Mouse (Mus musculus) brain, embryonic 14.5 days (tissue): ENCODE measurements around the gene P2ry1.

Experiments
- CTCF ChIP-seq: fragments of 200-500 bp; IDR thresholded peaks from 2 replicates; pipeline ENCODE4 v1.5.1; 2012; ENCODE audit warnings: inconsistent platforms, mild to moderate bottlenecking, moderate library complexity, borderline replicate concordance; ENCODE audit not compliant: insufficient read depth, insufficient read length; ENCODE audit errors: extremely low read depth
- POLR2A ChIP-seq: fragments of 200-500 bp; IDR thresholded peaks from 2 replicates; pipeline ENCODE4 v1.6.1; 2012; ENCODE audit warnings: mild to moderate bottlenecking, inconsistent platforms, borderline replicate concordance; ENCODE audit not compliant: poor library complexity, insufficient read depth, insufficient read length, severe bottlenecking; ENCODE audit errors: extremely low read depth

DNA sequence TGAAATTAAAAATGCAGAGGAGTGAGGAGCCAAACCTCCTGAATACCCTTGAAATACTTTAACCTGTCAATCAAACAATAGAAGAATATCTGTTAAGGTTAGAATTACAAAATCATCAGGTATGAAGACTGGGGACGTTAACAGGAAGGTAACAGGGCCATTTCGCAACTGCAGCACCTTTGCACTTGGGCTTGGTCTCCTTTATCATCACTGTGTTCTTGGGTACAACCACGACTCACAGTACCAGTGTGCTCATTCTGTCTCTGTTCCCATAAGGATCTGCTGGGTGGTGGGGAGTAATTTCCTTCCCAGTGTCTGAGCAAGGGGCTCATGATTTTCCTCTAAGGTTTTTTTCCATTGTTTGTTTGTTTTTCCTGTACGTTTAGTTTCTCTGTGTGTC, 1.8 kb upstream of the P2ry1 start:
- no peak for TF ChIP-seq POLR2A
- TF ChIP-seq CTCF = no peak
